Mouse (Mus musculus): ENCODE measurements around the gene Fhit.
A peak's percentile ranks its signal among the peaks of the same experiment; 100 is the strongest.
"Not testable (repeated sequence)": the region's sequence is repeated elsewhere in the genome, so short reads cannot be mapped to it uniquely, and the experiment has no call there.

Gene Fhit

GRCm38 (mm10) chr14:10917893-10918803 is 243.7 kb downstream of the Fhit start:
- DNase-seq: no peak

- DNase-seq: no peak
Observed at GRCm38 (mm10) chr14:10908011-10908410, 253.8 kb downstream of the Fhit start.

GRCm38 (mm10) chr14:10882759-10883158 is 279.1 kb downstream of the Fhit start:
- no peak for DNase-seq

GRCm38 (mm10) chr14:10880749-10881148 is 281.1 kb downstream of the Fhit start:
- DNase-seq: no peak

- DNase-seq: no peak
Observed at GRCm38 (mm10) chr14:10874595-10875372, 287.1 kb downstream of the Fhit start.

- DNase-seq: no peak
Observed at GRCm38 (mm10) chr14:10857606-10858005, 304.2 kb downstream of the Fhit start.

GRCm38 (mm10) chr14:10851936-10852335 is 309.9 kb downstream of the Fhit start:
- DNase-seq: no peak

- DNase-seq: no peak
Observed at GRCm38 (mm10) chr14:10836001-10836400, 325.8 kb downstream of the Fhit start.

- DNase-seq: no peak
Observed at GRCm38 (mm10) chr14:10824819-10825218, 337.0 kb downstream of the Fhit start.

- DNase-seq: no peak
Observed at GRCm38 (mm10) chr14:10813551-10813950, 348.3 kb downstream of the Fhit start.

GRCm38 (mm10) chr14:10798489-10799180 is 363.2 kb downstream of the Fhit start:
- no peak for DNase-seq

- DNase-seq: no peak
Observed at GRCm38 (mm10) chr14:10797595-10797994, 364.2 kb downstream of the Fhit start.

GRCm38 (mm10) chr14:10795498-10796075 is 366.2 kb downstream of the Fhit start:
- no peak for DNase-seq

- no peak for DNase-seq
Observed at GRCm38 (mm10) chr14:10783929-10784328, 377.9 kb downstream of the Fhit start.

GRCm38 (mm10) chr14:10778721-10779120 is 383.1 kb downstream of the Fhit start:
- no peak for DNase-seq

- DNase-seq: not testable (repeated sequence)
Observed at GRCm38 (mm10) chr14:10754883-10755282, 407.0 kb downstream of the Fhit start.

- DNase-seq: no peak
Observed at GRCm38 (mm10) chr14:10738076-10738475, 423.8 kb downstream of the Fhit start.

- DNase-seq: peak; percentile 8
Observed at GRCm38 (mm10) chr14:10722525-10722924, 439.3 kb downstream of the Fhit start.

- DNase-seq: no peak
Observed at GRCm38 (mm10) chr14:10712916-10713315, 448.9 kb downstream of the Fhit start.

GRCm38 (mm10) chr14:10712522-10712881 is 449.3 kb downstream of the Fhit start:
- peak; percentile 31 for DNase-seq

GRCm38 (mm10) chr14:10711841-10712521 is 449.9 kb downstream of the Fhit start:
- DNase-seq: no peak

GRCm38 (mm10) chr14:10710796-10711311 is 451.0 kb downstream of the Fhit start:
- no peak for DNase-seq
